Mouse (Mus musculus): ENCODE data around the gene Fbxo8. TPM values are rescaled to one million over a fixed set of nuclear protein-coding genes. Genes with fewer than 3 reads are reported as not detected.

Gene Fbxo8
- total and polyA plus RNA-seq, 3 experiments = 17.0 to 28.8 TPM; not detected in 1

GRCm38 (mm10) chr8:56611736-56612135, 60.8 kb downstream of the Fbxo8 start:
- Histone ChIP-seq H3K36me3 (ENCODE audit: control insufficient read depth in 1 of 2, insufficient read depth in 2 of 2, low read length in 2 of 2) (no peaks in the 10 kb centered on the region), H3K27ac (ENCODE audit: control insufficient read depth, low read depth, low read length) (no peak overlapping the region), H3K4me1 (ENCODE audit: control insufficient read depth in 1 of 2, insufficient read depth in 2 of 2, low read length in 2 of 2) (no peaks in the 10 kb centered on the region), H3K9me3 (replicated peaks; ENCODE audit: insufficient read depth, low read length) (no peaks in the 10 kb centered on the region), H3K9ac (ENCODE audit: control insufficient read depth, low read depth, low read length, poor library complexity, severe bottlenecking) (no peak overlapping the region), H3K4me3 (ENCODE audit: control insufficient read depth in 1 of 2, insufficient read depth in 1 of 2, low read depth in 2 of 2, low read length in 2 of 2) (no peak overlapping the region), H3K27me3 (ENCODE audit: control insufficient read depth in 1 of 2, insufficient read depth in 2 of 2, low read length in 2 of 2) (no peaks in the 10 kb centered on the region; a peak in 2 of 4 replicates), H3K79me2 (ENCODE audit: control insufficient read depth, insufficient read depth, low read length, poor library complexity) (no peaks in the 10 kb centered on the region)
- DNase-seq (ENCODE audit: low read depth, low spot score) = no peak
- no peak for TF ChIP-seq USF1 (IDR thresholded peaks at IDR 0.05; ENCODE audit: low read depth, low read length)
- no peak for TF ChIP-seq BHLHE40 (IDR thresholded peaks at IDR 0.05; ENCODE audit: borderline replicate concordance, low read depth, low read length)
- TF ChIP-seq POLR2A (IDR thresholded peaks at IDR 0.05; ENCODE audit: control insufficient read depth in 1 of 2, insufficient read depth in 1 of 2, low read depth in 1 of 2, low read length in 2 of 2, poor library complexity in 1 of 2) = no peak
- no peak for TF ChIP-seq ELF1 (IDR thresholded peaks at IDR 0.05; ENCODE audit: low read depth, low read length)
- no peak for TF ChIP-seq CHD1 (IDR thresholded peaks at IDR 0.05; ENCODE audit: low read depth, low read length)
- no peak for TF ChIP-seq MYB (IDR thresholded peaks at IDR 0.05; ENCODE audit: low read depth, low read length)
- TF ChIP-seq E2F4 (IDR thresholded peaks at IDR 0.05; ENCODE audit: borderline replicate concordance, low read depth, low read length) = no peak
- TF ChIP-seq MAFK (IDR thresholded peaks at IDR 0.05; ENCODE audit: borderline replicate concordance, low read depth, low read length) = no peak
- no peak for TF ChIP-seq GABPA (IDR thresholded peaks at IDR 0.05; ENCODE audit: low read depth, low read length)
- TF ChIP-seq MXI1 (IDR thresholded peaks at IDR 0.05; ENCODE audit: low read depth, low read length) = no peak
- no peak for TF ChIP-seq ETS1 (IDR thresholded peaks at IDR 0.05; ENCODE audit: low read depth, low read length)
- TF ChIP-seq POLR2AphosphoS5 (IDR thresholded peaks at IDR 0.05; ENCODE audit: borderline replicate concordance, low read depth, low read length) = no peak
- no peak for TF ChIP-seq EP300 (IDR thresholded peaks at IDR 0.05; ENCODE audit: low read depth in 1 of 2, low read length in 2 of 2)
- TF ChIP-seq MEF2A (IDR thresholded peaks at IDR 0.05; ENCODE audit: extremely low read depth, insufficient replicate concordance, low read depth, low read length, poor library complexity, severe bottlenecking) = no peak
- no peak for TF ChIP-seq SIN3A (IDR thresholded peaks at IDR 0.05; ENCODE audit: low read length)
- TF ChIP-seq UBTF (IDR thresholded peaks at IDR 0.05; ENCODE audit: borderline replicate concordance, insufficient read depth, low read depth, low read length) = no peak
- no peak for TF ChIP-seq NRF1 (IDR thresholded peaks at IDR 0.05; ENCODE audit: insufficient read depth, low read depth, low read length, poor library complexity, severe bottlenecking)
- TF ChIP-seq KAT2A (conservative IDR thresholded peaks at IDR 0.05; ENCODE audit: low read depth, low read length) = no peak

DNA sequence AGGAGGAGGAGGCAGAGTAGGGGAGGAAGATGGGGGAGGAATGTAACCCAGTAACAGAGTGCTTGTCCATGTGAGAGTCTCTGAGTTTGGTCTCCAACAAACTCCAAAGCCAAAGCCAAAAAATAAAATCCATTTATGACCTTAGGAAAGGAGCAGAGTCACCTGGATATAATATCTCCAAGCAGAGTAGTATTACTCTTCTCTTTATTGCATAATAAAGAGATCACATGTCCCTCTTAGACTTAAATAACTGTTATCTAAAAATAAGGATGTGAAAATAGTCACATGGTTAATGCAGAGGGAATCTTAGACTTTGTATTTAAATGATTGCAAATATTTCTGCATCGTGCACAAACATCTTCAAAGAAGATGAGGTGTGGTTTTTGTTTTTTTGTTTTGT, 63.3 kb downstream of the Fbxo8 start:
- DNase-seq (ENCODE audit: low read depth, low spot score) = no peak
- Histone ChIP-seq H3K27ac (ENCODE audit: control insufficient read depth, low read depth, low read length) (no peak overlapping the region), H3K79me2 (ENCODE audit: control insufficient read depth, insufficient read depth, low read length, poor library complexity) (no peaks in the 10 kb centered on the region)
- no peak for TF ChIP-seq ZKSCAN1 (IDR thresholded peaks at IDR 0.05; ENCODE audit: low read depth, low read length)
- no peak for TF ChIP-seq MXI1 (IDR thresholded peaks at IDR 0.05; ENCODE audit: low read depth, low read length)
- TF ChIP-seq CHD2 (IDR thresholded peaks at IDR 0.05; ENCODE audit: low read length) = no peak
- TF ChIP-seq POLR2A (IDR thresholded peaks at IDR 0.05; ENCODE audit: control insufficient read depth in 1 of 2, insufficient read depth in 1 of 2, low read depth in 1 of 2, low read length in 2 of 2, poor library complexity in 1 of 2) = no peak
- no peak for TF ChIP-seq USF2 (IDR thresholded peaks at IDR 0.05; ENCODE audit: borderline replicate concordance in 1 of 2, insufficient read depth in 1 of 2, low read depth in 1 of 2, low read length in 2 of 2)
- no peak for TF ChIP-seq USF1 (IDR thresholded peaks at IDR 0.05; ENCODE audit: low read depth, low read length)
- no peak for TF ChIP-seq RCOR1 (IDR thresholded peaks at IDR 0.05; ENCODE audit: low read depth, low read length)
- no peak for TF ChIP-seq POLR2AphosphoS5 (IDR thresholded peaks at IDR 0.05; ENCODE audit: borderline replicate concordance, low read depth, low read length)
- TF ChIP-seq ZMIZ1 (IDR thresholded peaks at IDR 0.05; ENCODE audit: low read depth, low read length) = no peak
- TF ChIP-seq JUND (IDR thresholded peaks at IDR 0.05; ENCODE audit: low read depth, low read length) = no peak
- no peak for TF ChIP-seq RAD21 (IDR thresholded peaks at IDR 0.05; ENCODE audit: low read depth, low read length)
- TF ChIP-seq ZNF384 (IDR thresholded peaks at IDR 0.05; ENCODE audit: low read depth, low read length) = no peak
- no peak for TF ChIP-seq SMC3 (IDR thresholded peaks at IDR 0.05; ENCODE audit: low read depth, low read length)
- no peak for TF ChIP-seq GATA1 (IDR thresholded peaks at IDR 0.05; ENCODE audit: low read depth, low read length)
- no peak for TF ChIP-seq MEF2A (IDR thresholded peaks at IDR 0.05; ENCODE audit: extremely low read depth, insufficient replicate concordance, low read depth, low read length, poor library complexity, severe bottlenecking)
- TF ChIP-seq MAX (IDR thresholded peaks at IDR 0.05; ENCODE audit: low read length) = no peak
- no peak for TF ChIP-seq MYC (IDR thresholded peaks at IDR 0.05; ENCODE audit: low read depth, low read length)
- TF ChIP-seq CTCF (IDR thresholded peaks at IDR 0.05 in 2 of 3, conservative IDR thresholded peaks at IDR 0.05 in 1 of 3; ENCODE audit: control insufficient read depth in 1 of 3, insufficient read depth in 1 of 3, low read depth in 2 of 3, low read length in 3 of 3, poor library complexity in 1 of 3, severe bottlenecking in 1 of 3) = no peak

More for the DNA sequence above, 63.3 kb downstream of the Fbxo8 start:
- Histone ChIP-seq H3K4me3 (ENCODE audit: control insufficient read depth in 1 of 2, insufficient read depth in 1 of 2, low read depth in 2 of 2, low read length in 2 of 2) (no peak overlapping the region), H3K27me3 (ENCODE audit: control insufficient read depth in 1 of 2, insufficient read depth in 2 of 2, low read length in 2 of 2) (no peaks in the 10 kb centered on the region; a peak in 1 of 4 replicates), H3K4me1 (ENCODE audit: control insufficient read depth in 1 of 2, insufficient read depth in 2 of 2, low read length in 2 of 2) (no peaks in the 10 kb centered on the region), H3K9ac (ENCODE audit: control insufficient read depth, low read depth, low read length, poor library complexity, severe bottlenecking) (no peak overlapping the region), H3K36me3 (ENCODE audit: control insufficient read depth in 1 of 2, insufficient read depth in 2 of 2, low read length in 2 of 2) (no peaks in the 10 kb centered on the region; a peak in 1 of 4 replicates), H3K9me3 (replicated peaks; ENCODE audit: insufficient read depth, low read length) (no peaks in the 10 kb centered on the region)
